Mouse (Mus musculus): ENCODE measurements around the gene Fmo6.

The Fmo6 gene

GRCm38 (mm10) chr1:162912085-162912484 lies 25.2 kb downstream of the Fmo6 start:
- no peak for DNase-seq

- no peak for DNase-seq
Measured at GRCm38 (mm10) chr1:162901879-162902278, 35.4 kb downstream of the Fmo6 start.

GRCm38 (mm10) chr1:162897838-162898811 lies 39.2 kb downstream of the Fmo6 start, which contains the start of gene Fmo2:
TSS of gene Fmo2 (minus strand) at chr1:162898726.
- DNase-seq, result no peak

GRCm38 (mm10) chr1:162895900-162896299 lies 41.4 kb downstream of the Fmo6 start:
- DNase-seq, result peak in 1 of 2 experiments; percentile 49

- DNase-seq, result no peak
Measured at GRCm38 (mm10) chr1:162893014-162893413, 44.3 kb downstream of the Fmo6 start.

- no peak for DNase-seq
Measured at GRCm38 (mm10) chr1:162891980-162892451, 45.3 kb downstream of the Fmo6 start.

- DNase-seq, result no peak
Measured at GRCm38 (mm10) chr1:162888646-162889045, 48.7 kb downstream of the Fmo6 start.

- no peak for DNase-seq
Measured at GRCm38 (mm10) chr1:162887644-162888043, 49.7 kb downstream of the Fmo6 start.

GRCm38 (mm10) chr1:162886138-162886816 lies 51.0 kb downstream of the Fmo6 start:
- no peak for DNase-seq

- DNase-seq, result no peak
Measured at GRCm38 (mm10) chr1:162882681-162883080, 54.6 kb downstream of the Fmo6 start.

- DNase-seq, result peak in 1 of 2 experiments; percentile 57
Measured at GRCm38 (mm10) chr1:162879595-162880369, 57.5 kb downstream of the Fmo6 start.

- DNase-seq, result no peak
Measured at GRCm38 (mm10) chr1:162875091-162875490, 62.2 kb downstream of the Fmo6 start.

- DNase-seq, result no peak
Measured at GRCm38 (mm10) chr1:162871701-162872311, 65.5 kb downstream of the Fmo6 start.

GRCm38 (mm10) chr1:162870978-162871377 lies 66.3 kb downstream of the Fmo6 start:
- no peak for DNase-seq

- DNase-seq, result no peak
Measured at GRCm38 (mm10) chr1:162867396-162867795, 69.9 kb downstream of the Fmo6 start.

Measured in spleen, adult 18-20 months (tissue).